Mouse (Mus musculus) testis, adult 2 months (tissue): Measurements from ENCODE around the gene Nipal3.

ENCODE experiments used
- CTCF ChIP-seq: fragments of 200-500 bp; IDR thresholded peaks from 2 replicates; pipeline ENCODE4 v1.5.1; 2012; ENCODE audit warnings: low read depth, mild to moderate bottlenecking, inconsistent platforms, low read length, moderate library complexity; ENCODE audit not compliant: control insufficient read depth, insufficient read depth, insufficient replicate concordance
- POLR2A ChIP-seq: fragments of 200-500 bp; IDR thresholded peaks from 2 replicates; pipeline ENCODE4 v1.6.1; 2012; ENCODE audit warnings: low read depth, mild to moderate bottlenecking, inconsistent platforms, low read length, moderate library complexity; ENCODE audit not compliant: control insufficient read depth

DNA sequence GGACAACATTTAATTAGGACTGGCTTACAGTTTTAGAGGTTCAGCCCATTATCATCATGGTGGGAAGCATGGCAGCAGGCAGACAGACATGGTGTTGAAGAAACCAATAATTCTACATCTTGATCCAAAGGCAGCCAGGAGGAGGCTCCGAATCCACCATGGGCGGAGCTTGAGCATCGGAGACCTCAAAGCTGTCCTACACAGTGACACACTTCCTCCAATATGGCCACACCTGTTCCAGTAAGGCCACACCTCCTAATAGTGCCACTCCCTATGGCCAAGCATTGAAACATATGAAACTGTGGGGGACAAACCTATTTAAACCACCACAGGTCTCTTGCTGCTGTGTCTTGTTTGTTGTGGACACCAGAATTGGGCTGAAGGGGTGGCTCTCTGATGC is 40.2 kb upstream of the Nipal3 start:
- TF ChIP-seq POLR2A (no peak), CTCF (no peak)
